Mouse (Mus musculus) CD4-positive, CD25-positive, alpha-beta regulatory T cell, adult 2 months (primary cell): ENCODE measurements around the gene Gstm6.
"Not testable (repeated sequence)": the region's sequence is repeated elsewhere in the genome, so short reads cannot be mapped to it uniquely, and the experiment has no call there.

ENCODE experiments used
- DNase-seq: peaks from one replicate; pipeline ENCODE4 v3.0.0-alpha.2; 2012; ENCODE audit warnings: low read depth, low spot score

Gene Gstm6

GRCm38 (mm10) chr3:107895194-107895719 lies 48.3 kb downstream of the Gstm6 start:
- no peak for DNase-seq

- not testable (repeated sequence) for DNase-seq
These were observed 54.3 kb downstream of the Gstm6 start for GRCm38 (mm10) chr3:107889236-107889635.
